Mouse (Mus musculus): Measurements from ENCODE around the gene F2r.

GRCm38 (mm10) chr13:95563066-95563610 lies 55.1 kb downstream of the F2r start:
- TF ChIP-seq CTCF (IDR thresholded peaks at IDR 0.05; ENCODE audit: extremely low read depth, insufficient read depth, insufficient read length, insufficient replicate concordance) = no peak
- TF ChIP-seq POLR2A (IDR thresholded peaks at IDR 0.05; ENCODE audit: low read depth, low read length) = no peak

Measured in spleen, adult 2 months (tissue).